Mouse (Mus musculus) urinary bladder, postnatal 0 days (tissue): ENCODE results near the gene Mstn. TPM values are rescaled to one million over a fixed set of nuclear protein-coding genes. Genes with fewer than 3 reads are reported as not detected.

Experiments used
- polyA plus RNA-seq: library from polyadenylated mRNA; unstranded; fragments of >200 nt; fragmentation: Nextera tagmentation; extraction: Ambion mirVana; gene quantifications from 2 replicates; pipeline ENCODE4 v1.2.1, GENCODE M21; 2015

The Mstn gene
- polyA plus RNA-seq: 0.05 TPM in 1 of 2 replicates, not detected in the other

DNA sequence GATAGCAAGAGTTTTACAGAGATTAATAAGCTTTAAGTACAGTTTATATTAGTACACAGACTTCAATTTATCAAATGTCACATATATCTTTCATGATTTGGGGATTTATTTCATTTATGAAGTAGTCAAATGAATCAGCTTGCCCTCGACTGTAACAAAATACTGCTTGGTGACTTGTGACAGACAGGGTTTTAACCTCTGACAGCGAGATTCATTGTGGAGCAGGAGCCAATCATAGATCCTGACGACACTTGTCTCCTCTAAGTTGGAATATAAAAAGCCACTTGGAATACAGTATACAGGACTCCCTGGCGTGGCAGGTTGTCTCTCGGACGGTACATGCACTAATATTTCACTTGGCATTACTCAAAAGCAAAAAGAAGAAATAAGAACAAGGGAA is at the start of gene Mstn:
Gene Mstn, plus strand, starts transcription at position 301 of the 400 bp plus-strand sequence.

DNA sequence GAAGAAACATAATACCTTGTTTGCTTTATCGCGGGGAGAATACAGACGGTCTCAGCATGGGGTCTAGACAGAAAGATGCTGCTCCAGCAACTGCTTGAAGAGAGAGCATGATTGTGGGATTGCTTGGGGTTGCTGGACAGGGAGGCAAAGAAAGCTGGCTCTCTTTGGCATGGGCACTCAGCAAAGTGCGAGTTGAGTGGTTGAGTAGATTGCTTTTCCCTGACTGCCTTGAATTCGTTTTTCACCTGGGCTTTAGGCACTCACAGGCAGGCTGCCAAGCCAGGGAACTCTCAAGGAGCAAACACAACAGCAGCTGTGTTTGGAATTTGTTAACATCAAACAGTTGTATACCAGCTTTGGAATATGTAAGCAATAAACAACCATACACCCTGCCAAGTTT is 41.4 kb upstream of the Mstn start, which contains the start of gene 1700019D03Rik:
Gene 1700019D03Rik, minus strand, starts transcription at position 101 of the 400 bp plus-strand sequence.

Other genes starting within 250 kb of the Mstn start
- 10.8 TPM in 2 replicates for gene Inpp1, start 244.0 kb upstream of the Mstn start, polyA plus RNA-seq
- 18.5 and 21.6 TPM in 2 replicates for gene Hibch, start 216.7 kb upstream of the Mstn start, polyA plus RNA-seq
- gene 1700019D03Rik, start 41.5 kb upstream of the Mstn start, polyA plus RNA-seq: 4.0 and 4.1 TPM in 2 replicates
- gene 1700019A02Rik, start 126.0 kb downstream of the Mstn start, polyA plus RNA-seq: not detected in 2 replicates
- 3.6 and 3.7 TPM in 2 replicates for gene Pms1, start 235.4 kb downstream of the Mstn start, polyA plus RNA-seq
- gene Ormdl1, start 235.5 kb downstream of the Mstn start, polyA plus RNA-seq: 31.2 and 32.4 TPM in 2 replicates
- gene Gm28778, start 235.5 kb downstream of the Mstn start, polyA plus RNA-seq: not detected in 2 replicates